Mouse (Mus musculus): ENCODE data around the gene Prr15l. TPM values are rescaled to one million over a fixed set of nuclear protein-coding genes. Genes with fewer than 3 reads are reported as not detected.
A peak's percentile ranks its signal among the peaks of the same experiment; 100 is the strongest.

Gene Prr15l
- polyA plus RNA-seq, 1 experiment from 2014 or later, result 0.25 TPM

DNA sequence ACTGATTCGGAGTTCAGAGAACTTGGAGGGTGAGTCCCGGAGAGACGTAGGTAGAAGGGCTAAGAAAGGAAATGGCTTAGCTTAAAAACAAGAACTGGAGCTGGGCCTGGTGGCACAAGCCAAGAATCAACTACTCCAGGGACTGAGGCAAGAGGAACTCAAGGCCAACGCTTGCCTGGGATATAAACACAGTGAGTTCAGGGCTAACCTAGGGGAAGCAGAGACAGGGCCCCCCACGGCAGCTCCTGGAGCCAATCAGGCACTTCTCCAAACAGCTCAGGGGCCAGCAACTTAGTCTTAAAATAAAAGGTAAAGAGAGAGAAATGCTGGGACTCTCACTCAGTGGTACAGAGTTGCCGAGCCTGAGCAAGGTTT lies 10.5 kb downstream of the Prr15l start:
- Histone ChIP-seq H3K27me3 (ENCODE audit: control insufficient read depth, insufficient read depth, low read length) (no peaks in the 10 kb centered on the region), H3K9me3 (ENCODE audit: control insufficient read depth, low read length) (no peaks in the 10 kb centered on the region), H3K27ac (ENCODE audit: low read depth, low read length) (no peak overlapping the region), H3K36me3 (ENCODE audit: control insufficient read depth, insufficient read depth, low read length) (no peaks in the 10 kb centered on the region), H3K4me2 (ENCODE audit: low read depth, low read length, severe bottlenecking) (no peak overlapping the region), H3K4me3 (ENCODE audit: low read depth, low read length) (no peak overlapping the region), H3K4me1 (replicated peaks; ENCODE audit: control insufficient read depth, insufficient read depth, low read length) (0 out of 2 replicates have a peak, but pooled peaks cover 1% of the 10 kb centered on the region), H3K9ac (ENCODE audit: low read length) (no peak overlapping the region)
- no peak for ATAC-seq (replicated peaks; ENCODE audit: low FRiP score)
- 88% methylated on average over 6 of the region's 6 CpGs for WGBS
- DNase-seq (ENCODE audit: low spot score), result no peak

GRCm38 (mm10) chr11:96940578-96941465 lies 12.9 kb downstream of the Prr15l start:
- Histone ChIP-seq H3K9ac (ENCODE audit: low read length) (no peak overlapping the region), H3K4me3 (ENCODE audit: low read depth, low read length) (no peak overlapping the region), H3K4me1 (replicated peaks; ENCODE audit: control insufficient read depth, insufficient read depth, low read length) (peaks cover 4% of the 10 kb centered on the region; the same call in 1 of the 2 replicates), H3K36me3 (ENCODE audit: control insufficient read depth, insufficient read depth, low read length) (no peaks in the 10 kb centered on the region), H3K27me3 (ENCODE audit: control insufficient read depth, insufficient read depth, low read length) (no peaks in the 10 kb centered on the region), H3K9me3 (ENCODE audit: control insufficient read depth, low read length) (no peaks in the 10 kb centered on the region), H3K27ac (ENCODE audit: low read depth, low read length) (no peak overlapping the region), H3K4me2 (ENCODE audit: low read depth, low read length, severe bottlenecking) (no peak overlapping the region)
- no peak for DNase-seq (ENCODE audit: low spot score)
- 80% methylated on average over 16 of the region's 16 CpGs for WGBS
- ATAC-seq (replicated peaks; ENCODE audit: low FRiP score), result no peak

DNA sequence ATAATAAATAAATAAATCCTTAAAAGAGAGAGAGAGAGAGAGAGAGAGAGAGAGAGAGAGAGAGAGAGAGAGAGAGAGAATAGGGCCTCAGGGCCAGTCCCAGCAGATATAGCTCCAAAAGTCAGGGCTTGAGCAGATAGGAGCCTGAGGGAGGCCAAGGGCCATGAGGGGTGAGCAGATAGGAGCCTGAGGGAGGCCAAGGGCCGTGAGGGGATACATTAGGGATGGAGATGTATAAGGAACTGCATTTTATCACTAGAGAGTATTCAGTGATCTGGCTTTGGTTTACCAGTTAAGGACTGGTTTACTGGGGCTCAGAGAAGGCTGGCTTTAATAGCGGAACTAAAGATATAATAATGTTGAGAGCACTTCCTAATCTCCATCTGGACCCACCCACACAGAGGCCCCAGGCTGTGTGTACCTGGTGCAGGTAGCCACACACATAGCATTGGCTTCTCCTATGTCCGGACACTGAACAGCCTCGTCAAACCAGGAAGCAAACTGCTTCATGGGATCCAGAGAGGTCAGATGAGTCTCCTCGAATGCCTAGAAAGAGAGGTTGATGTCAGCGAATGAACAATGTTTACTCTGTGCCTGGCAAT lies 14.2 kb downstream of the Prr15l start:
- H3K9me3 ChIP-seq (ENCODE audit: control insufficient read depth, low read length), result no peaks in the 10 kb centered on the region
- no peaks in the 10 kb centered on the region for H3K36me3 ChIP-seq (ENCODE audit: control insufficient read depth, insufficient read depth, low read length)
- H3K27me3 ChIP-seq (ENCODE audit: control insufficient read depth, insufficient read depth, low read length), result no peaks in the 10 kb centered on the region
- no peak overlapping the region for H3K9ac ChIP-seq (ENCODE audit: low read length)
- peaks cover 4% of the 10 kb centered on the region; the same call in 1 of the 2 replicates for H3K4me1 ChIP-seq (replicated peaks; ENCODE audit: control insufficient read depth, insufficient read depth, low read length)
- WGBS, result 85% methylated on average over 6 of the region's 6 CpGs
- no peak overlapping the region for H3K4me3 ChIP-seq (ENCODE audit: low read depth, low read length)
- DNase-seq (ENCODE audit: low spot score), result no peak
- no peak overlapping the region for H3K27ac ChIP-seq (ENCODE audit: low read depth, low read length)
- no peak for ATAC-seq (replicated peaks; ENCODE audit: low FRiP score)
- no peak overlapping the region for H3K4me2 ChIP-seq (ENCODE audit: low read depth, low read length, severe bottlenecking)

- Histone ChIP-seq H3K9ac (ENCODE audit: low read length) (peak within 1 kb of the TSS; percentile 51), H3K4me1 (replicated peaks; ENCODE audit: control insufficient read depth, insufficient read depth, low read length) (peaks cover 4% of the 10 kb centered on the region; the same call in 1 of the 2 replicates), H3K4me2 (ENCODE audit: low read depth, low read length, severe bottlenecking) (peak within 1 kb of the TSS; percentile 88), H3K27me3 (ENCODE audit: control insufficient read depth, insufficient read depth, low read length) (no peaks in the 10 kb centered on the region), H3K36me3 (ENCODE audit: control insufficient read depth, insufficient read depth, low read length) (no peaks in the 10 kb centered on the region), H3K9me3 (ENCODE audit: control insufficient read depth, low read length) (no peaks in the 10 kb centered on the region), H3K27ac (ENCODE audit: low read depth, low read length) (no peak within 1 kb of the TSS), H3K4me3 (ENCODE audit: low read depth, low read length) (peak within 1 kb of the TSS; percentile 47)
- DNase-seq (ENCODE audit: low spot score) (peak; percentile 91), ATAC-seq (replicated peaks; ENCODE audit: low FRiP score) (peak; percentile 94)
- WGBS, result under 1% methylated on average over 29 of the region's 29 CpGs
These were observed 15.9 kb downstream of the Prr15l start, which contains the start of gene Pnpo for GRCm38 (mm10) chr11:96943746-96944304. Gene Pnpo (minus strand): TSS chr11:96943986.

GRCm38 (mm10) chr11:96944844-96945580 lies 17.1 kb downstream of the Prr15l start:
- Histone ChIP-seq H3K4me2 (ENCODE audit: low read depth, low read length, severe bottlenecking) (peak overlapping the region; percentile 88; the same call in 1 of the 2 replicates), H3K27me3 (ENCODE audit: control insufficient read depth, insufficient read depth, low read length) (no peaks in the 10 kb centered on the region), H3K9ac (ENCODE audit: low read length) (no peak overlapping the region; the same call in 1 of the 2 replicates), H3K4me1 (replicated peaks; ENCODE audit: control insufficient read depth, insufficient read depth, low read length) (peaks cover 4% of the 10 kb centered on the region; the same call in 1 of the 2 replicates), H3K4me3 (ENCODE audit: low read depth, low read length) (peak overlapping the region; percentile 47; the same call in 1 of the 2 replicates), H3K27ac (ENCODE audit: low read depth, low read length) (no peak overlapping the region), H3K9me3 (ENCODE audit: control insufficient read depth, low read length) (no peaks in the 10 kb centered on the region), H3K36me3 (ENCODE audit: control insufficient read depth, insufficient read depth, low read length) (no peaks in the 10 kb centered on the region; the same call in 1 of the 2 replicates)
- WGBS, result 86% methylated on average over 14 of the region's 14 CpGs
- DNase-seq (ENCODE audit: low spot score) (no peak), ATAC-seq (replicated peaks; ENCODE audit: low FRiP score) (no peak)

DNA sequence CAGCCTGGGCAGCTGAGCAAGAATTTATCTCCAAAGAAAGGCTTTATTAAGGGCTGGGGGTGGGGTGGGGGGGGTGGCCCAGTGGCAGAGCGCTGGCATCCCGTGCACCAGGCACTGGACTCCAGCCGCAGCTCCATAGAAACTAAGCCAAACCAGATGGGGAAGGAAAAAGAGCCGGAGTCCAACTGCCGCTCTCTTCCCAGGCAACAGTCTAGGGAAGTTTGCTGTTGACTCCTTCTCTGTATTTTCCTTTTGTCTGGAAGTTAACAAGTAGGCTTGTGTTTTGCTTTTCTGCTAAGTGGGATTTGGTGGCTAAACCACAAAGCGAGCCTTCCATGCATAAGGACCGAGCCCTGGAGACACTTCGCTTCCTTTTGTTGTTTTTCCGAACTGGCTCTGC lies 18.6 kb downstream of the Prr15l start:
- H3K4me1 ChIP-seq (replicated peaks; ENCODE audit: control insufficient read depth, insufficient read depth, low read length), result peaks cover 4% of the 10 kb centered on the region; the same call in 1 of the 2 replicates
- no peaks in the 10 kb centered on the region for H3K9me3 ChIP-seq (ENCODE audit: control insufficient read depth, low read length)
- DNase-seq (ENCODE audit: low spot score) (no peak), ATAC-seq (replicated peaks; ENCODE audit: low FRiP score) (no peak)
- H3K4me3 ChIP-seq (ENCODE audit: low read depth, low read length), result no peak overlapping the region
- H3K27ac ChIP-seq (ENCODE audit: low read depth, low read length), result no peak overlapping the region
- WGBS, result 71% methylated on average over 9 of the region's 9 CpGs
- no peaks in the 10 kb centered on the region for H3K27me3 ChIP-seq (ENCODE audit: control insufficient read depth, insufficient read depth, low read length)
- H3K4me2 ChIP-seq (ENCODE audit: low read depth, low read length, severe bottlenecking), result no peak overlapping the region
- no peaks in the 10 kb centered on the region; the same call in 1 of the 2 replicates for H3K36me3 ChIP-seq (ENCODE audit: control insufficient read depth, insufficient read depth, low read length)
- H3K9ac ChIP-seq (ENCODE audit: low read length), result no peak overlapping the region

DNA sequence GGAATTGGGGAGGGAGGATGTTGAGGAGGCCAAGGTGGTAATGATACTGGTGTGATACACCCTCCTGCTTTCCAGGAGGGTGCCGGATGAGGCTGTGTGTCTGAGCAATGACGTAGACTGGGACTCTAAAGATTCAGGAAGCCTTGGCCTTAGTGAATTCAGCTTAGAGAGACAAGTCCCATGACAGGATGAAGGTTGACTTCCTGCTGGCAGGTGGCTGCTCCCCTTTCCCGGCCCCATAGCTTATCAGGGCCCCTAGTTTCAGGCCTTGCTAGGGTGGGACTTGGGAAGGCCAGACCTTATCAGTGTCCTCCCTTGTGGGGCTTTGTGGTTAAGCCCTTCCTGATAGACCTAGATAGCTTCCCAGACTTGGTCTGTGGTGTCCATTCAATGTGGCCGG lies 19.9 kb downstream of the Prr15l start:
- Histone ChIP-seq H3K36me3 (ENCODE audit: control insufficient read depth, insufficient read depth, low read length) (no peaks in the 10 kb centered on the region; the same call in 1 of the 2 replicates), H3K9me3 (ENCODE audit: control insufficient read depth, low read length) (no peaks in the 10 kb centered on the region), H3K27me3 (ENCODE audit: control insufficient read depth, insufficient read depth, low read length) (no peaks in the 10 kb centered on the region), H3K4me1 (replicated peaks; ENCODE audit: control insufficient read depth, insufficient read depth, low read length) (peaks cover 4% of the 10 kb centered on the region; the same call in 1 of the 2 replicates), H3K4me2 (ENCODE audit: low read depth, low read length, severe bottlenecking) (no peak overlapping the region), H3K9ac (ENCODE audit: low read length) (no peak overlapping the region), H3K4me3 (ENCODE audit: low read depth, low read length) (no peak overlapping the region), H3K27ac (ENCODE audit: low read depth, low read length) (no peak overlapping the region)
- WGBS, result 94% methylated on average over 4 of the region's 4 CpGs
- DNase-seq (ENCODE audit: low spot score) (no peak), ATAC-seq (replicated peaks; ENCODE audit: low FRiP score) (no peak)

DNA sequence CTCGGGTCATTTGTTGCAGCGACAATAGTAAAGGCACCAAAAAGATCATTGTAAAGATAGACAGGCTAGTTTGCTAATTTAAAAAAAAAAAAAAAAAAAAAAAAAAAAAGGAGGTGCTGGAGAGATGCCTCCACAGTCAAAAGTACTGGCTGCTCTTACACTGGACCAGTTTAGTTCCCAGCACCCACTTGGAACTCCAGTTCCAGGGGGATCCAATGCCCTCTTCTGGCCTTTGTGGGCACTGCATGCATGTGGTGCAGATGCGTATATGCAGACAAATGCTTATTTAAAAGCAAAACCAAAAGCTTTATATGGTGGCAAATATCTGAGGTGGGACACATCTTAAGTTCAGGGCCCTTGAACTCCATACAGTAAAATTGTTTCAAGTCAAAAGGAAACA lies 22.9 kb downstream of the Prr15l start:
- H3K9me3 ChIP-seq (ENCODE audit: control insufficient read depth, low read length), result no peaks in the 10 kb centered on the region
- no peak overlapping the region for H3K4me3 ChIP-seq (ENCODE audit: low read depth, low read length)
- 95% methylated on average over 3 of the region's 3 CpGs for WGBS
- H3K9ac ChIP-seq (ENCODE audit: low read length), result no peak overlapping the region
- H3K4me2 ChIP-seq (ENCODE audit: low read depth, low read length, severe bottlenecking), result no peak overlapping the region
- H3K27ac ChIP-seq (ENCODE audit: low read depth, low read length), result no peak overlapping the region
- no peaks in the 10 kb centered on the region for H3K27me3 ChIP-seq (ENCODE audit: control insufficient read depth, insufficient read depth, low read length)
- no peaks in the 10 kb centered on the region for H3K4me1 ChIP-seq (replicated peaks; ENCODE audit: control insufficient read depth, insufficient read depth, low read length)
- ATAC-seq (replicated peaks; ENCODE audit: low FRiP score) (no peak), DNase-seq (ENCODE audit: low spot score) (no peak)
- H3K36me3 ChIP-seq (ENCODE audit: control insufficient read depth, insufficient read depth, low read length), result peaks cover 6% of the 10 kb centered on the region; the same call in 1 of the 2 replicates
